Mouse (Mus musculus) activated CD4-positive, CD25-positive, alpha-beta regulatory T cell, adult 4 months (primary cell): ENCODE measurements around the gene Spint3. TPM values are rescaled to one million over a fixed set of nuclear protein-coding genes. Genes with fewer than 3 reads are reported as not detected.
"Not testable (repeated sequence)": the region's sequence is repeated elsewhere in the genome, so short reads cannot be mapped to it uniquely, and the experiment has no call there.

Source experiments
- ATAC-seq: one replicate; pipeline ENCODE4 v1.8.0; 2017
- polyA plus RNA-seq, 2 experiments: library from polyadenylated mRNA; unstranded; fragments of 100-300 nt; shearing (Covaris generic); gene quantifications; one replicate each; pipeline ENCODE4 v1.2.1; 2017

Spint3 gene
- not detected for polyA plus RNA-seq

DNA sequence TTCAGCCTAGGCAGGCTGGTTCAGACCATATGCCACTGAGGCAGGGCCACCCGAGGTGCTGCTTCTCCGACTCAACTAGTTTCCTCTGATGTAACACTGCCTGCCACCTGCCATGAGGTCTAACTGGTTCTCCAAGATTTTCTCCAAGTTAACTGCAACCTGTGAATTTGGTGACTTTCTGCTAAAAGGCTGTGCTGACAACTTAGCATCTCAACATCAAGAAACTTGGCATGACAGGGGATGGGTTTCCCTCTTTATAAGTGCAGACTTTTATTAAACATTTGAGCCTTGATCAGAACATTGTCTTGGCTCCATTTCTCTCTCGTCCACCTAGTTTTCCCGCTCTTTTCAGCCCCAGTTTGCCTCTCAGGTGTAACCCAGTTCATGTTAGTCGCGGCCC, at the start of gene Spint3:
Gene Spint3, minus strand, starts transcription at position 101 of the 400 bp plus-strand sequence.
- ATAC-seq, result not testable (repeated sequence)

DNA sequence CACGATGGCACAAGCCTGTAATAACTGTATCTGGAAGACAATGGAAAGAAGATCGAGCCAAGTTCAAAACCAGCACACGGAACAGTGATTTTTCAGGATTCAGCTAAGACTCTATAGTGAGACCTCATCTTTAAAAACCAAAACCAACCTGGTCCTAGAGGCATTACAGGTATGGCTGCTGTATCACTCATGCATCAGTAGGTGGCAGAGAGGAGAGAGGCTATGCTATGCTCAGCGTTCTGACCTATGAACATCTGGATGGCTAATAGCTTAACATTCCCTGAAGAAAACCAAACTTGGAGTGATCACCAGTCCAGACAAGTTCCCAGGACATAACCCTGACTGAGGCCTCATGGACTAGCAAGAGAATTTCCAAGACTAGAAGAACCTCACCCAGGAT, 48.5 kb upstream of the Spint3 start:
- no peak for ATAC-seq

DNA sequence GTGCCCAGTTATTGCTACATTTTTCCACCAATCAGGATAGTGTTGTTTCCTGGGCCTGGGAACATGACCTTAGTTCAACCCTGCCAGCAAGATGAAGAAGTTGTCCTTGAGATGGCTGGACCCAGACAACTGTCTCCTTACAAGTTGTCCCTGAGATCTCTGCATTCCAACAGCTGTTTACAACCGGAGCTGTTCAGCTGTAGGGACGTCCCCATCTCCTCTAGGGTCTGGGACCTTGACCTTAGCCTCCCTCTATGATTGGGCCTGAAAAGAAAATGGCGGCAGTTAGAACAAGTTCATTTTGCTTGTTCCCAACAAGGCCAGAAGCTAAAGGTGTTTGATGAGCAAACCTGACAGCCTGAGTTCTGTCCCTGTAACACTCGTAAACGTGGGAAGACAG, 45.8 kb upstream of the Spint3 start:
- ATAC-seq, result no peak

DNA sequence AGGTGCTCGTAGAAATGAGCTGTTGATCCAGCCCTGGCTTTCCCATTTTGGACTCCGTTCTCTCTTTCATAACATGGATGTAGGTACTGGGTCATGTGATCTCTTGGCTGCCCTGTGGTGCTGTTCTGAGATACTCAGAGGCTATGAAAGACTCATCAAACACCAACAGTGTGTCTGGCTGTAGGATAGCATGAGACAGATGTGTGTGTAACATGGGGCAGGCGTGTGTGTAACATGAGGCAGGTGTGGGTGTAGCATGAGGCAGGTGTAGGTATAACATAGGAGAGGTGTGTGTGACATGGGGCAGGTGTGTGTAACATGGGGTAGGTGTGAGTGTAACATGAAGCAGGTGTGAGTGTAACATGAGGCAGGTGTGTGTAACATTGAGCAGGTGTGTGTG, 42.1 kb upstream of the Spint3 start:
- no peak for ATAC-seq

DNA sequence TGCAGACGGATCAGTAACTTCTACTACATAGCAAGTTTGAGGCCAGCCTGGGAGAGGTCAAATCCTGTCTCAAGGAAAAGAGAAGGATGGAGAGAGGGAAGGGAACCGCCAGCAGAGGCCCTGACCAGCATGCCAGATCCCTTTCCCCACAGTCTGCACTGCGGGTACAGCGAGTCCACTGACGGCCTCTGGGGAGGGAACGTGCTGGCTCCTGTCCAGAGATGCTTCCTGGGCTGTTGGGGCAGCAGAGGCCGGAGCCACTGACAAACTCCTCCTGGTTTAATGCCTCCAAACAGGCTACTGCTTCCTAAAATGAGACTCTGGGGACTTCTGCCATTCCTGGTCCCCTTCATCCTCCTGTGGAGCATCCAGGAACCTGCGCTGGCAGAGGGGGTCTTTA, 40.2 kb upstream of the Spint3 start, which contains the start of the genes Wfdc6b and Wfdc8:
Gene Wfdc6b, plus strand, starts transcription at position 52 of the 400 bp plus-strand sequence.
Gene Wfdc8, minus strand, starts transcription at position 156 of the 400 bp plus-strand sequence.
- ATAC-seq, result not testable (repeated sequence)

DNA sequence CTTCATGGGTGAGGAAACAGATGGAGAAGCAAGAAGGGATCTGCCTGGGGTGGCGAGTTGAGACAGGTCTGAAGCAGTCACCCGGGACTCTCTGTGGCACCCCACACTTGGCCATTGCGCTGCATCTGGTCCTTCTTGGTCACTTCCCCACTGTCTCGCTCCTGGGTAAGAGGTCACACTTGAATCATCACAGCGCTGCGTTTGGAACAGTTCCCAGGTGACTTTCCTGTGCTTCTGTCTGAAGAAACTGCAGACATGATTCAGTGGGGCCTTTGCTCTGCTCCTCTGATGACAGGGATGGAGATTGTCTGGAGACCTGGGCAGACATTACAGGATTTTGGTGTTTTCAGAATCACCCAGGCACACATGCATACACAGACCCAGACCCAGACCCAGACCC, 35.5 kb upstream of the Spint3 start:
- no peak for ATAC-seq

DNA sequence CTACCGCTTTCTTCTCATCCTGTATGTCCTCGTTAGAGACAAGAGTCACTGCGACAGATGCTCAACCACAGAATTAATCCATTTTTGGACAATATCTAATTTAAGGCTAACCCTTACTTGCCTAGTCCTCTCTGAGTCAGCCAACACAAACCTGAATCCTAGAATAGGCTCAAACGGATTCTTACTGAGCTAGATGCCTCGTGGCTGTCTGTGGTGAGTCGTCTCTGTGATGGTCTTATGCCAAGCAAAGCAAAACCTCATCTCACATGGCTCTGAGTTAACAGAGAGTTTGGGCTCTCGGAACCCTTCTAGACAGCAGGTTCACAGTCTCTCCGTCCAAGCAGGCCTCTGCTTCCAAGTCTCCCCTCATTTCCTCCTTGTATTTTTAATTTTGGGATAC, 31.2 kb upstream of the Spint3 start:
- ATAC-seq, result no peak

DNA sequence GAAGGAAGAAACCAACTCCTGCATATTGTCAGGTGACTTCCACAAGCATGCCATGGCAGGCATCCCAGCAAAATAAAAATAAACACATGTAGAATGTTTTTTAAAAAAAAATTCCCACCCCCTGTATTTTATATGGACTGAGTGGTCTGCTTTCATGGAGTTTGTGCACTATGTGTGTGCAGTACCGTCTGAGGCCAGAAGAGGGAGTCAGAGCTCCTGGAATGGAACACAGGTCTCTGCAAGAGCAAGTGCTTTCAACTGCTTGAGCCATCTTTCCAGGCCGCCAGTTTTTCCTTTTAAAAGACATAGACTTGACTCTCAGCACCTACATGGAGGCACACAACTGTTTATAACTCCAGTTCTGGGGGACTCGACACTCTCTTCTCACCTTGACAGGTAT, 30.2 kb upstream of the Spint3 start:
- ATAC-seq, result no peak

DNA sequence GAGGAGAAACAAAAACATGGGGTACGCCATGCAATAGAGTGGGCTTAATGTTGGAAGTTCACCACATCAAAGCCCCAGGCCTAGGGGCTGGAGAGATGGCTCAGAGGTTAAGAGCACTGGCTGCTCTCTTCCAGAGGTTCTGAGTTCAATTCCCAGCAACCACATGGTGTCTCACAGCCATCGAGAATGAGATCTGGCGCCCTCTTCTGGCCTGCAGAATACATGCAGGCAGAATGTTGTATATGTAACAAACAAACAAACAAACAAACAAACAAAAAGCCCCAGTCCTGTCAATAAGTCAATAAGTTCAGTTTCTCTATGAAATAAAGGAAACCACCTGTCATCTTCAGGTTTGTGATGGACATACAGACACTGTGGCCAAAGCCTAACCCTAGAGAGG, 26.9 kb upstream of the Spint3 start:
- ATAC-seq, result no peak

DNA sequence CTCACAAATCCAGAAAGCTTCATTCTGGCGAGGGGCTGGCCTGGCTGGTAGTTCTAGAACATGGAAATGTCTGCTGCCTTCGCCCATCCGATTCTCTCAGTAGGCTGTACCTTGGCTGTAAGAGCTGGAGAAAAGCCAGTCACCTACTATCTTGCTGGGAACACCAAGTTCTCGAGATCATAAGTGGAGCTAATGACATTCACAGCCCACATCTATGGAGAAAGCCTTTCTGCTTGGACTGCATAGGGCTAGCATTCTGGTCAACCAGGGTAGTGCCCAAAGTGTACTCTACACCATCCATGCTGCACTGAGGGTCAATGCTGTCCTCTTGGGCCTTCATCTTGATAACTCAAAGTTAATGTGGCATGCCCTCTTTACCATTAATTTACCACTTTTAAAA, 20.2 kb upstream of the Spint3 start, which contains the start of gene Eppin:
Gene Eppin, minus strand, starts transcription at position 101 of the 400 bp plus-strand sequence.
- ATAC-seq, result no peak

DNA sequence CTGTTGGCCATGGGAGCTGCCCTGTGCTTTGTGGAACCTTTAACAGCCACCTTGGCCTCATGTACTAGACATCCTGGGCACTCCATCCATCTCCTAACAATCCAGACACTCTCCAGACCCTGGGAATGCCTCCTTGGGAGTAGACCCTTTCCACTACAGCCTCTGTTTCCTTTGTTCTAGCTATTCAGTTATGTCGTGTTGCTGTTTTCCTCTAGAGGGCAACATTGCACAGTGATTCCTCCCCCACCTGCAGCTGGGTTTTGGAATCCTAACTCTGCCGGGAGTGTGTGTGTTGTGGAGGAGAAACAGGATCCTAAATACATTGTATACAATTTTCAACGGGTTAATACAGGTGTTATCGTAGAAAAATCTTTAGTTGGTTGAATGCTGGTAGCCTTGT, 18.8 kb upstream of the Spint3 start:
- ATAC-seq, result no peak

DNA sequence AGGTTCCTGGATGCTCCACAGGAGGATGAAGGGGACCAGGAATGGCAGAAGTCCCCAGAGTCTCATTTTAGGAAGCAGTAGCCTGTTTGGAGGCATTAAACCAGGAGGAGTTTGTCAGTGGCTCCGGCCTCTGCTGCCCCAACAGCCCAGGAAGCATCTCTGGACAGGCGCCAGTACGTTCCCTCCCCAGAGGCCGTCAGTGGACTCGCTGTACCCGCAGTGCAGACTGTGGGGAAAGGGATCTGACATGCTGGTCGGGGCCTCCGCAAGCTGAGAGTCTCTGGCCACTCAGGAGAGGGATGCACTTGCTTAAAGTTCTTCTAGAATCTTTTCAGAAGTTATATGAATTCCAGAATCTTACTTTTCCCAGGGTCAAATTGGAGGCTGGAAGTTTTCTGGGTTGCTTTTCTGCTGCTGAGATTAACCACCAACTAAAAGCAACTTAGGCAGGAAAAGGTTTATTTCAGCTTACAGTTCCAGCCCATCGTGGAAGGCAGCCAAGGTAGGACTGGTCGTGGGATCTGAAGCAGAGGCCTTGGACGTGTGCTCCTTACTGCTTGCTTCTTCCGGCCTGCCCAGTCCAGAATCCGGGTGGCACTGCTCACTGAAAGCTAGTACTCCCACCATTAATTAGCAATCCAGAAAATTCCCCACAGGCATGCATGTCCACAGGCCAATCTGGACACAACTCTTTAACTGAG, 11.9 kb upstream of the Spint3 start, which contains the start of gene Wfdc6a:
Gene Wfdc6a, minus strand, starts transcription at position 423 of the 701 bp plus-strand sequence.
- ATAC-seq, result not testable (repeated sequence)

DNA sequence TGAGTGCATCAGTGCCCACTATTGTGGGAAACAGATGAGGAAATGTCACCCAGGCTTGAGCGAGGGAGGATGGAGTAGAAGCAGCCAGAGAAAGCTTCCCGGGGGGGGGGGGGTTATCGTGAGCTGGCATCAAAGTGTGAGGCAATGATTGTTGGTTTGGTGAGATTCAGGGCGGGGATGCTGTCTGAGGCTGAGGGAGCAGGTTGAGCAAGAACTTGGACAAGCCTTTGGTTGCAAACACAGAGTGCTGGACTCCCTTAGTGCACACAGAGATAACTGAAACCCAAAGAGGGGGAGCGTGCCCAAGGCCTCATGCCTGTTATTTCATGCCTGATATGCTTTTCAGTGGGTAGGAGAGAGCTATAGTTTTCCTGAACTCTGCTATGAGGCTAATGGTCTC, 5.8 kb downstream of the Spint3 start:
- no peak for ATAC-seq

DNA sequence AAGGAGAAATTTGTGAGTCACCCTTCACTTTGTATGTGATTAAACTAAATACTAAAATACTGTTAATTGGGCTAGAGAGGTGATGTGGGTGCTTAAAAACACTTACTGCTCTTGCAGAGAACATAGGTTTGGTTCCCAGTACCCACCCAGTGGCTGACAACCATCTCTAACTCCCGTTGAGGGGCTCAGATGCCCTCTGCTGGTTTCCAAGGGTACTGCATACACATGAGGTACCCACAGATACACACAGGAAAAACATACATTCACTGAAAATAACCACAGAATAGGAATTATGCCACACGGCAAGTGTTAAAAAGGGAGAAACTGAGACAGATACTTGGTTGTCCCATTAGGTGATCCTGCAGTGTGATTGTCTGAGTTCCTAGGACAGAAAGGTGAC, 6.3 kb downstream of the Spint3 start:
- no peak for ATAC-seq

DNA sequence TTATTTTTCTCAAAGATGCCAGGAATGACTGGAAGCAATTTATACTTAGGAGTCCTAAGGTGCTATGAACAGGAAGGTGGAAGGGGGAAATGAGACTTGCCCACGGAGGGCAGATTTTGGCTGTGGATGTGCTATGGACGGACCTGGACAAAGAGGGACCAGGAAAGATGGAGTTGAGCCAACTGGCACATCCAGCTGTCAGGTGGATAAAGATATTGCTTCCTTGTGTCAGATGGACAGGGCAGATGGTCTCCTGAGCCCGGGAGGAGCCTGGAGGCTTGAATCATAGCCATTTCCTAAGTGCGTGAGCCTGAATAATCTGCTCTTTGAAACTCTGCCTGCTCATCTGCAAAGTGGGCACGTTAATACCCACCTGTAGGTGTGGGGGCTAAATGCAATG, 8.9 kb downstream of the Spint3 start:
- ATAC-seq, result no peak

DNA sequence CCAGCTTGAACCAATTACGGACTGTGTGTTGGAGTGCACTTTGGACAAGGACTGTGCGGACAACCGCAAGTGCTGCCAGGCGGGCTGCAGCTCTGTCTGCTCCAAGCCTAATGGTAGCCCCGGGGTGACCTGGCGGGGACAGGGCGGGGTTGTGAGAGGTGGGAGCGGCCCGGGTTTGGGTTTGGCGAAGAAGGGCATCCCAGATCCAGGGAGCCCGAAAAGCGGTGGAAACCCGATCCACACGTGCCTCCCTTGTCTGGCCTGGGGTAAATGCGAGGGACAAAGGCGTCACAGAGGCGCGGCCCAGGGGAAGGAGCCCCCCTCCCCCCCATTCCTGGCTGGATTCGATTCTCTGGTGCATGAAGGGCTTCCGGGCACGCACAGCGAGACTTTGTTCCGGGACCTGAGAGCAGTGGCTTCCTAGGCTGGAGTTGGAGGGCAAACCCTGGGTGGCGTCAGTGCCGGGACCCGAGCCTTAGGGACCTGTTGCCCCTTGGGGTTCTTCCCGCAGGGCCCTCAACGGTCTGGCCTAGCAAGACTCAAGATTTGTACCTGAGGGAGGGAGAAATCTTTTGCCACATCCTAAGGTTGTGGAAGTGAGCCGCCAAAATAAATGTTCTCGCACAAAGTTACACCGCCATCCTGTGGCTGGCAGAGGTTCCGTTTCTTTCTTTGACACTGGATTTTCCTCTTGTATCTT, 9.8 kb downstream of the Spint3 start:
- peak; percentile 69 for ATAC-seq

DNA sequence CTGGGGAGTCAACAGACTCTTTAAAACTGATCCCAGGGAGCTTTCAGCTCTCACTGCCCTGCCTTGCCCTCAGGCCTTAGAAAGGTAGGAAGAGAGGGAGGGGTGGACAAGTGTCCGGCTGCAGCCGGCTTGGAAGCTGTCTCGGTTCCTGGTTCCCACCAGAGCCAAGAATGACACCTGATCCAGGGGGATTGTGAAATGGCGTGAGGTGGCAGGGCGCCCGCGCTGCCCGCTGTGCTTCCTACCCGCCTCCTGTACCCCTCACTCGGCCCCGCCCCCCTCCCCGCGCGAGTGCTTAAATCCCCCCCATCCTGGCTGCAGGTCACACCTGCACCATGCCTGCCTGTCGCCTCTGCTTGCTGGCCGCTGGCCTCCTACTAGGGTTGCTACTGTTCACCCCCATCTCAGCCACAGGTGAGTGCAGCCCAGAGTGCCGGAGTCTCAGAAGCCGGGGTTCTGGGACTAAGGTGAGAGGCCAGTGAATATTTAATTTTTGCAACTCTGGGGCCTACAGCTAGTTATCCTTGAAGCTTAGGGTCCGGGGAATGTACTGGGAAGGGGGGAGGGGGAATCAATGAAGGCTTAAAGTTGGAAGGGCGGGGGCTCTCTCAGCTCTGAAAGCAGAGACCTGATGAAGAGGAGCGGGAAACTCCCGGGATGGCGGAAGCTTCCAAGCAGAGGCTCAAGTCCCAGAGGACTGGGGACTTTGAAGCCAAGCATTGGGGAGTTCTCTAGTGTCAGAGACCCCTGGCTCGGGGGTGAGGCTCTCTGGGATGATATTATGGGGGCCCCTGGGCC, 10.7 kb downstream of the Spint3 start, which contains the start of gene Wfdc2:
Gene Wfdc2, plus strand, starts transcription at position 23 of the 798 bp plus-strand sequence.
- ATAC-seq, result no peak

DNA sequence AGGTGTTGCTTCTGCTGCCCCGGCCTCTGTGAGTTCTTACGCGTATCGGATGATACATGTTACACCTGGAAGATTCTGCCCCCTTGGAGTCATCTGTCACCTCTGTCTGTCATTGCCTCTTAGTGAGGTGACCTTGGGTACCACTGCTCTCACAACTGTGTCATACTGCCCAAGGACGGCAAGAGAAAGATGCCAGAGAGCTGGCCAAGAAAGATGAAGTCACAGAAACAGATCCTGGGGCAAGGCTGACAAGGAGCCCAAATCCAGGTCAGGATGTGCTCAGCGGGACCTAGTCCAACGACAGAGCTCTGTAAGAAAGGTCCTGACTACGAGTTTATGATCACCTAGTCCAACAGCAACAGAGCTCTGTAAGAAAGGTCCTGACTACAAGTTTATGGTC, 13.2 kb downstream of the Spint3 start:
- no peak for ATAC-seq

DNA sequence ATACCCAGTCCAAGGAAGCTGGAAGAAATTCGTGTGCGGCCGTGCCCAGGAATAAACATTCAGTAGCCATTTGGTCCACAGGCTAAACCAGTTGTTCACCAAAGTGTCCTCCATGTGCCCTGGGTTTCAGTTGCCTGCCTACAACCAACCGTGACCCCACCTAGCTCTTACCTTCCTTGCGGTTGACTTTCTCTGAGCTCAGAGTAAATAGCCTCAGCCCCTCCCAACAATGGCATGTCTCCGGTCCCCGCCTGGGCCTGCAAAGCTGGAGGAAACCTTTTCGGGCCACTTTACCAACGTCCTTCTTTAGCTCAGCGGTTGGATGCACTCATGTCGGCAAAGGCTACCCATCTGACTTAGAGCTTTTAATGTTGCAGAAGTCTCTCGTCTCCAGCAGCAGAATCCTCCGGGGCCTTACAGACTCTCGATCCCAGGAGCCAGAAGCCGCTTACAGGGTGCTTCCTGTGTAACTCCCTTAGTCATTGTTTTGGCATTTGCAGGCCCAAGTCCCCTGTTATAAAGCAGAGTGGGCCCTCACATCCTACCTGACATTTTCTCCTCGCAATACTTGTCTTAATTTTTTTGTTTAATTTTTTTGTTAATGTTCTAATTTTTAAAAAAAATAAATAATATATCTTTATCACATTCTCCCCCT, 14.1 kb downstream of the Spint3 start:
- ATAC-seq, result peak; percentile 41

DNA sequence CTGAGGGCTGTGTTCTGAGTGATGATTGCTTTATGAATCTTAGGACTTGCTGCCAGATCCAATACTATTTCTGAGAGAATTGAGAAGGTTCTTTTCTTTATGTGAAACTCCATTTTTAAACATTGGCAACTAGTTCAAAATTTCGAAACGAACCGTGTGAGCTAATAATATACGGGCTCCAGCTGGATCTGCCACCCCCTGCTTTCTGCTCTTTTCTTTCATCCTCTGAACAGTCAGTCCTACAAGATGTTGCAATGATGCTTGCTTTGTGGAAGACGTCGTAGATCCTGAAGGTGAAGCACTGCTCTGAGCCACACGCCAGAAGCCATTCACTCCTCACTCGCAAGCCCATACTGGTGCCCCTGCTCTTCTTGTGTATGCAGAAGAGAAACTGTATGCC, 14.8 kb downstream of the Spint3 start:
- no peak for ATAC-seq

DNA sequence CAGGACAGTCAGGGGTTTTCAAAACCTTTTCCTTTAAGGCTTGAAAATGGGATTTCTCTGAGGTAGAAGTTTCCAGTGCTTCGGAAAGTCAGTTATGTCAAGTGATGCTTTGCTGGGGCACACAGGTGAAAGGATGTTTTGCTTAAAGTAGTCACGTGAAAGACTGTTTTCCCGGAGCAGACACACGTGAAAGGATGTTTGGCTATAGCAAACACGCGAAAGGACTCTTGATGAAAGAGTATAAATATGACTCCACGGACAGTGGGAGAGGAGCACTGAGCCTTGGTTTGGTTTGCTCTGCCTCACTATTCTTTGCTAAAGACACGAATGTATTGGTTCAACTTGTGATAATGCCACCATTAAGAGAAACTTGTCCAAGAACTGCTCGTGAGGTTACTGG, 21.8 kb downstream of the Spint3 start:
- no peak for ATAC-seq

DNA sequence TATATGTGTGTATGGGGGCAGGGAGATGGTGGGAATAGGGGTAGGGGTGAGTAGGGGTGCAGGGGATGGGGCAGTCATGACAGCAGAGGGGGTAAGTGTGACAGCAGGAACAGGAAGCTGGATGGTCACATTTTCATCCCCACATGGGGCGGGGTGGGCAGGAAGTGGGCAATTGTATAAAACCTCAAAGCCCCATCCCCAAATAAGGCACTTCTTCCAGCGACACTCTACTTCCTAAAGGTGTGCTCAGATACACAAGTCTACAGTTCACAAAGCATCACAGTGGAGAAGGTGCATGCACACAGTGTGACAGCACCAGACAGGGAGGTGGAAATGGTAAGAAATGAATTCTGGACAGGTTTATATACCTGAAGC, 22.4 kb downstream of the Spint3 start:
- peak; percentile 61 for ATAC-seq
